Mouse (Mus musculus) forebrain, postnatal 0 days (tissue): Measurements from ENCODE around the gene Vmn1r46. TPM values are rescaled to one million over a fixed set of nuclear protein-coding genes. Genes with fewer than 3 reads are reported as not detected.
"Not testable (repeated sequence)": the region's sequence is repeated elsewhere in the genome, so short reads cannot be mapped to it uniquely, and the experiment has no call there.

Experiments used
- ATAC-seq: fragments of 200-750 bp; cut with Nextera tagmentation; 2 replicates; pipeline ENCODE4 v1.8.0; 2017; ENCODE audit warnings: mild to moderate bottlenecking, moderate library complexity
- DNase-seq: peaks from one replicate; pipeline ENCODE4 v3.0.0-alpha.2; 2015
- H3K27ac ChIP-seq: fragments of 300-500 bp; sonication (generic); 2 replicates; pipeline ENCODE4 v1.5.1; 2014; ENCODE audit warnings: low read depth, mild to moderate bottlenecking, antibody characterized with exemption, low read length, moderate library complexity, mixed read lengths
- H3K27me3 ChIP-seq: fragments of 300-500 bp; sonication (generic); 2 replicates; pipeline ENCODE4 v1.6.1; 2014; ENCODE audit warnings: mild to moderate bottlenecking, low read length, mixed read lengths; ENCODE audit not compliant: insufficient read depth
- H3K36me3 ChIP-seq: fragments of 300-500 bp; sonication (generic); 2 replicates; pipeline ENCODE4 v1.6.1; 2014; ENCODE audit warnings: mild to moderate bottlenecking, moderate library complexity; ENCODE audit not compliant: insufficient read depth
- H3K4me1 ChIP-seq: fragments of 300-500 bp; sonication (generic); 2 replicates; pipeline ENCODE4 v1.6.1; 2014; ENCODE audit warnings: antibody characterized with exemption; ENCODE audit not compliant: insufficient read depth
- H3K4me2 ChIP-seq: fragments of 300-500 bp; sonication (generic); 2 replicates; pipeline ENCODE4 v1.6.1; 2014; ENCODE audit warnings: low read depth, mild to moderate bottlenecking, moderate library complexity
- H3K4me3 ChIP-seq: fragments of 300-500 bp; sonication (generic); 2 replicates; pipeline ENCODE4 v1.5.1; 2014; ENCODE audit warnings: low read depth, low read length, mixed read lengths
- H3K9ac ChIP-seq: fragments of 300-500 bp; sonication (generic); 2 replicates; pipeline ENCODE4 v1.6.1; 2014; ENCODE audit warnings: mild to moderate bottlenecking
- H3K9me3 ChIP-seq: fragments of 300-500 bp; sonication (generic); 2 replicates; pipeline ENCODE4 v1.6.1; 2016; ENCODE audit warnings: low read length
- CTCF ChIP-seq: sonication (generic); IDR thresholded peaks from 2 replicates; pipeline ENCODE4 v1.5.1; 2016; ENCODE audit warnings: antibody characterized with exemption, control low read depth, low read depth
- WGBS: fragments of 180-500 bp; shearing (Covaris S2); extraction: QIAGEN DNeasy Blood & Tissue Kit; methylation state at CpG from one replicate; pipeline ENCODE4 v1.1.7; 2014; 5-methylcytosine and 5-hydroxymethylcytosine counted together
- polyA plus RNA-seq: library from polyadenylated mRNA; unstranded; fragments of >200 nt; fragmentation: Nextera tagmentation; extraction: Ambion mirVana; gene quantifications from 2 replicates; pipeline ENCODE4 v1.2.1, GENCODE M21; 2015
- total RNA-seq: library from RNA; depleted of rRNA; stranded (reverse); fragments of >200 nt; gene quantifications from 2 replicates; pipeline ENCODE4 v1.2.3, GENCODE M21; 2014; rRNA removed

Gene Vmn1r46
- not detected in 2 replicates for total RNA-seq
- polyA plus RNA-seq: not detected in 2 replicates

DNA sequence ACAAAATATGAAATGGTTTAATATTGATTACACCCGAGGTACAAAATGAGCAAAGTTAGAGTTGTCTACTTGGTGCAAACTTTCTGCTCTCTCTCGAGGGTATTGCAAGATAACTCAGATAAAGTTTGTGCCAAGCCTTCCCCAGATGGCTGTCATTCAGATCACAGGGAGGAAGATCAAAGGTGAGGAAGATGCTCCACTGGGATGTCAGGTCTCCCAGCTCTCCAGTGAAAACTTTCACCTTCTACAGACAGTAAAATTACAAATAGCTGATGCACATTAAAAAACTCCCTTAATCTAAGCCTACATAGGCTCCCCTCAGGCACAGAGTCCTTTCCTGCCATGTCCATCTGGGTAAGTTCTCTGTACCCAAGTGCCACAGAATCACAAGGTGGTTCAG lies at the start of gene Vmn1r46:
TSS of gene Vmn1r46 (plus strand) at position 301 of the 400 bp plus-strand sequence.
- Histone ChIP-seq H3K9me3 (peaks cover 7% of the 10 kb centered on the region; the same call in 1 of the 2 replicates), H3K4me3 (no peak within 1 kb of the TSS), H3K9ac (no peak within 1 kb of the TSS), H3K27me3 (no peaks in the 10 kb centered on the region), H3K36me3 (no peaks in the 10 kb centered on the region), H3K4me2 (no peak within 1 kb of the TSS), H3K27ac (no peak within 1 kb of the TSS), H3K4me1 (no peaks in the 10 kb centered on the region)
- DNase-seq: no peak
- no peak for TF ChIP-seq CTCF
- 66% methylated on average over 2 of the region's 2 CpGs for WGBS
- no peak for ATAC-seq

DNA sequence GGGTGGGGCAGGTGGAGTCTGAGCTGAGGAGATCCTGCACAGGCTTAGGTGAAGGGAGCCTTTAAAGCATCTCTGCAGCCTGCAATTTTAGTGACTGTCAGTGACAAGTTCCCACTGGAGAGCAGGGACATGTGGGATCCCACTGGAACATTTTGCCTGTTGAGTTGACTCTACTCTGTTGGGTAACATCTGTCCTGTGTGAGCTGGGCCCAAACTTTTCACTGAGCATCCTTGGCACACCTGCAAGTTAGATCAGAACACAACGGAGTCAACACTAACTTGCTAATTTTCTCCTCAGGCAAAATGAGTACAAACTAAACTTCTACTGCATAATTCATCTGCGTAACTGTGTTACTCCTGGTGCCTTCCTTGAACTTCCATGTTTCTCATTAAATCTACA lies 28.6 kb upstream of the Vmn1r46 start, which contains the start of gene Vmn1r45:
TSS of gene Vmn1r45 (minus strand) at position 101 of the 400 bp plus-strand sequence.
- H3K27me3 ChIP-seq, DNase-seq, H3K4me3 ChIP-seq, H3K36me3 ChIP-seq, H3K9me3 ChIP-seq, ATAC-seq, H3K4me1 ChIP-seq, H3K27ac ChIP-seq, H3K9ac ChIP-seq, H3K4me2 ChIP-seq: not testable (repeated sequence)
- WGBS: 91% methylated on average over 2 of the region's 2 CpGs

DNA sequence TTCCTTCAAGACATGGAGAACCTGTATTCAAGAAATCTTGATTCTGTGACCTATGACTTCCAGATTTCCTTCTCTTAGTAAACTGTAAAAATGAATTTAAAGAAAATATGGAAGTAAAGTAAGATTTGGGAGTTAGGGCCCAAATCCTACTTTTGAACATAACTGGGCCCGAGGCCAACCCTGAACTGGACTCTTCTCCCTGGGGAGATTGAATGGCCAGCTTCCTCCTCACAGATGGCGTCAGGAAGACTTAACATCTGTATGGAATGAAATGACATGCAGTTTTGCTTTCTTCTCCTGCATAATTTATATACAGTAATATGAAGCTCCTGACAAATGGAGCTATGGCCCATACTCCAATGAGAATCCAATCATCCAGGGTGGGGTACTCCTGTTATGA lies 28.2 kb upstream of the Vmn1r46 start:
- TF ChIP-seq CTCF: no peak
- no peaks in the 10 kb centered on the region for H3K36me3 ChIP-seq
- 86% methylated on average over 2 of the region's 2 CpGs for WGBS
- no peak for ATAC-seq
- no peaks in the 10 kb centered on the region for H3K9me3 ChIP-seq
- no peak overlapping the region for H3K4me2 ChIP-seq
- H3K9ac ChIP-seq: no peak overlapping the region
- DNase-seq: no peak
- H3K27ac ChIP-seq: no peak overlapping the region
- no peaks in the 10 kb centered on the region for H3K4me1 ChIP-seq
- H3K4me3 ChIP-seq: no peak overlapping the region
- H3K27me3 ChIP-seq: no peaks in the 10 kb centered on the region

DNA sequence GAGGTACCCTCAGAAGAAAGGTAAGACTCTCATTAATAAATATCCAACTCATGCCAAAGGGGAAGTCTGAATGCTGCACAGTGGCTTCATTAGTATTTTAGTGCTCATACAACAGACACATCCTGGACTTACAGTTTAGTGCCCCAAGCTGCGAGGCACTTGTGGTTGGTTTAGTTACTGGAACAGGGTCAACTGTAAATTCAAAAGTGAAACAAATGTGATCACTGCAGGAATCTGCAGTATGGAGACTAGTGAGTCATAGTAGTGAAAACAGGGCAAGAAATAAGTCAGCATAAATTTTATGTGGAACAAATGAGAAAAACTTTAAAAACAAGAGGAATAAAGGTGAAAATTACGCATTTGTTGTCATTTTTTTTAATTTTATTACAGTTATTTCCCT lies 15.6 kb upstream of the Vmn1r46 start:
- Histone ChIP-seq H3K9ac (no peak overlapping the region), H3K4me1 (no peaks in the 10 kb centered on the region), H3K4me3 (no peak overlapping the region), H3K27ac (no peak overlapping the region), H3K4me2 (no peak overlapping the region), H3K36me3 (no peaks in the 10 kb centered on the region), H3K27me3 (no peaks in the 10 kb centered on the region), H3K9me3 (no peaks in the 10 kb centered on the region)
- ATAC-seq (no peak), DNase-seq (no peak)
- no peak for TF ChIP-seq CTCF
- 71% methylated on average over 2 of the region's 2 CpGs for WGBS

DNA sequence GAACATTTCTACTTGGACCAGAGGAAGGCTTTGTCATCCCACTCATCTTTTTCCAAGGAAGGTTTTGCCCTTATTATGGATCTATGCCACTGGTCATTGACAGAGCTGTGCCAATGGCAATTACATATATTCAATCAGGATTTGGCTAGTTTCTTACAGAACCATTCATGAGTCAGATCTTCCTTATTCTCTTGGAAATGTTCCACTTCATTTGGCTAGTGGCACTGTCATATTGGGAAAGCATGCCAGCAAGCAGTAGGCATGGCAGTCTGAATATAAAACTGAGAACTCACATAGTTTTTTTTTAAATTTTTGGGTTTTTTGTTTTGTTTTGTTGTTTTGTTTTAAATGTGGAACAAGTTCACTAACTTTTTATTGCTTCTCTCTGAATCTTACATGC lies 2.8 kb upstream of the Vmn1r46 start:
- TF ChIP-seq CTCF: no peak
- Histone ChIP-seq H3K9ac (no peak overlapping the region), H3K4me3 (no peak overlapping the region), H3K4me1 (no peaks in the 10 kb centered on the region), H3K36me3 (no peaks in the 10 kb centered on the region), H3K9me3 (no peaks in the 10 kb centered on the region), H3K4me2 (no peak overlapping the region), H3K27me3 (no peaks in the 10 kb centered on the region), H3K27ac (no peak overlapping the region)
- DNase-seq (no peak), ATAC-seq (no peak)

DNA sequence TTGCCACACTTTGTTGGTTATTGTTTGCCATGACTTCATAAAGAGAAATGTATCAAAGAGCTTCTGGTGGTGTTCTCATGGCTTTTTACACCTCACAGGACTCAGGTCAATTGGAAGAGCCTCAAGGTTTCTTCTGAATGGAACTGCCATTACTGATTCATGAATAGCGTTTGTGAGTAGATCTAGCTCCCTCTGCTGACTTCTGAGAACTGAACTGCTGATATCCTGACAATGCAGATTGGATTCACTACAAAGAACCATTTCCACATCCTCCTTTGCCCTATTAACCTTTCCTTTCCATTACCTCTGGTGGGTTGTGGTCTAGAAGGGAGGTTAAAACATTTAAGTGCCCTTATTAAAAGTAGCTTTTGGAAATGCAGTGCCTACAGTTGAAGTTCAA lies 16.9 kb downstream of the Vmn1r46 start:
- no peak overlapping the region for H3K9ac ChIP-seq
- TF ChIP-seq CTCF: no peak
- WGBS: 24% methylated on average over 1 of the region's 1 CpGs

DNA sequence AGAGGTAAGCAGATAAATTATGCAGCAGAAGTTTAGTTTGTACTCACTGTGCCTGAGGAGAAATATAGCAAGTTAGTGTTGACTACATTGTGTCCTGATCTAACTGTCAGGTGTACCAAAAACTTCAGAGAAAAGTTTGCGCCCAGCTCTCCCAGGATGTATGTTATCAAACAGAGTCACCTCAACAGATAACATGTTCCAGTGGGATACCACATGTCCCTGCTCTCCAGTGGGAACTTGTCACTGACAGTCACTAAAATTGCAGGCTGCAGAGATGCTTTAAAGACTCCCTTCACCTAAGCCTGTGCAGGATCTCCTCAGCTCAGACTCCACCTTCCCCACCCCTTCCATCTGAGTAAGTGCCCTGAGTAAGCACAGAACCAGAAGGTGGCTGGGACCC lies 46.7 kb downstream of the Vmn1r46 start, which contains the start of gene Vmn1r47:
TSS of gene Vmn1r47 (plus strand) at position 301 of the 400 bp plus-strand sequence.
- H3K4me3 ChIP-seq, DNase-seq, H3K4me2 ChIP-seq, H3K36me3 ChIP-seq, H3K4me1 ChIP-seq, H3K9ac ChIP-seq, H3K27me3 ChIP-seq, H3K27ac ChIP-seq, H3K9me3 ChIP-seq, ATAC-seq: not testable (repeated sequence)
- WGBS: 93% methylated on average over 1 of the region's 1 CpGs

More for the DNA sequence above, 16.9 kb downstream of the Vmn1r46 start:
- no peaks in the 10 kb centered on the region for H3K4me1 ChIP-seq
- no peaks in the 10 kb centered on the region for H3K36me3 ChIP-seq
- H3K4me2 ChIP-seq: no peak overlapping the region
- H3K27ac ChIP-seq: no peak overlapping the region
- no peak overlapping the region for H3K4me3 ChIP-seq
- H3K27me3 ChIP-seq: no peaks in the 10 kb centered on the region
- DNase-seq: no peak
- no peaks in the 10 kb centered on the region for H3K9me3 ChIP-seq
- no peak for ATAC-seq

Other genes with a start within 250 kb of the Vmn1r46 start
- gene Vmn1r41, start 228.5 kb upstream of the Vmn1r46 start, total RNA-seq: not detected in 2 replicates
- gene Vmn1r41, start 228.5 kb upstream of the Vmn1r46 start, polyA plus RNA-seq: not detected in 2 replicates
- gene Vmn1r42, start 92.9 kb upstream of the Vmn1r46 start, total RNA-seq: not detected in 2 replicates
- not detected in 2 replicates for gene Vmn1r42, start 92.9 kb upstream of the Vmn1r46 start, polyA plus RNA-seq
- gene Vmn1r43, start 92.9 kb upstream of the Vmn1r46 start, total RNA-seq: not detected in 2 replicates
- not detected in 2 replicates for gene Vmn1r43, start 92.9 kb upstream of the Vmn1r46 start, polyA plus RNA-seq
- gene Vmn1r44, start 85.7 kb upstream of the Vmn1r46 start, total RNA-seq: not detected in 2 replicates
- not detected in 2 replicates for gene Vmn1r44, start 85.7 kb upstream of the Vmn1r46 start, polyA plus RNA-seq
- gene Vmn1r45, start 28.7 kb upstream of the Vmn1r46 start, total RNA-seq: not detected in 2 replicates
- gene Vmn1r45, start 28.7 kb upstream of the Vmn1r46 start, polyA plus RNA-seq: not detected in 2 replicates
- gene Vmn1r47, start 46.8 kb downstream of the Vmn1r46 start, total RNA-seq: not detected in 2 replicates
- not detected in 2 replicates for gene Vmn1r47, start 46.8 kb downstream of the Vmn1r46 start, polyA plus RNA-seq
- gene Vmn1r48, start 67.5 kb downstream of the Vmn1r46 start, total RNA-seq: not detected in 2 replicates
- gene Vmn1r48, start 67.5 kb downstream of the Vmn1r46 start, polyA plus RNA-seq: not detected in 2 replicates
- not detected in 2 replicates for gene Vmn1r49, start 109.2 kb downstream of the Vmn1r46 start, total RNA-seq
- not detected in 2 replicates for gene Vmn1r49, start 109.2 kb downstream of the Vmn1r46 start, polyA plus RNA-seq
- not detected in 2 replicates for gene Vmn1r50, start 132.1 kb downstream of the Vmn1r46 start, total RNA-seq
- not detected in 2 replicates for gene Vmn1r50, start 132.1 kb downstream of the Vmn1r46 start, polyA plus RNA-seq
- gene Vmn1r51, start 153.3 kb downstream of the Vmn1r46 start, total RNA-seq: not detected in 2 replicates
- not detected in 2 replicates for gene Vmn1r51, start 153.3 kb downstream of the Vmn1r46 start, polyA plus RNA-seq
- gene Vmn1r52, start 205.5 kb downstream of the Vmn1r46 start, total RNA-seq: not detected in 2 replicates
- not detected in 2 replicates for gene Vmn1r52, start 205.5 kb downstream of the Vmn1r46 start, polyA plus RNA-seq
- not detected in 2 replicates for gene V1ra8, start 233.5 kb downstream of the Vmn1r46 start, total RNA-seq
- not detected in 2 replicates for gene V1ra8, start 233.5 kb downstream of the Vmn1r46 start, polyA plus RNA-seq